Mouse (Mus musculus): ENCODE data around the gene Slc16a5. TPM values are rescaled to one million over a fixed set of nuclear protein-coding genes. Genes with fewer than 3 reads are reported as not detected.
"Not testable (repeated sequence)": the region's sequence is repeated elsewhere in the genome, so short reads cannot be mapped to it uniquely, and the experiment has no call there.

Gene Slc16a5
- polyA plus RNA-seq, 1 experiment from 2014 or later, result not detected

- Histone ChIP-seq H3K4me1 (replicated peaks) (peaks cover 21% of the 10 kb centered on the region), H3K27me3 (replicated peaks) (peaks cover 9% of the 10 kb centered on the region; the same call in 1 of the 2 replicates), H3K27ac (ENCODE audit: poor library complexity, severe bottlenecking) (no peak overlapping the region), H3K4me3 (no peak overlapping the region), H3K9ac (no peak overlapping the region), H3K4me2 (no peak overlapping the region), H3K36me3 (no peaks in the 10 kb centered on the region), H3K9me3 (replicated peaks) (no peaks in the 10 kb centered on the region)
- WGBS, result 48% methylated on average over 11 of the region's 11 CpGs
- no peak for ATAC-seq (ENCODE audit: insufficient number of reproducible peaks, low FRiP score)
These were observed 1.1 kb downstream of the Slc16a5 start for GRCm38 (mm10) chr11:115463397-115463796.

GRCm38 (mm10) chr11:115464851-115465250 is 2.6 kb downstream of the Slc16a5 start:
- H3K27me3 ChIP-seq (replicated peaks), result peaks cover 9% of the 10 kb centered on the region; the same call in 1 of the 2 replicates
- no peaks in the 10 kb centered on the region for H3K9me3 ChIP-seq (replicated peaks)
- H3K4me2 ChIP-seq, result no peak overlapping the region
- H3K4me3 ChIP-seq, result no peak overlapping the region
- no peak overlapping the region for H3K27ac ChIP-seq (ENCODE audit: poor library complexity, severe bottlenecking)
- no peak overlapping the region for H3K9ac ChIP-seq
- ATAC-seq (ENCODE audit: insufficient number of reproducible peaks, low FRiP score), result no peak
- no peaks in the 10 kb centered on the region for H3K36me3 ChIP-seq
- 85% methylated on average over 8 of the region's 8 CpGs for WGBS
- H3K4me1 ChIP-seq (replicated peaks), result peaks cover 21% of the 10 kb centered on the region

DNA sequence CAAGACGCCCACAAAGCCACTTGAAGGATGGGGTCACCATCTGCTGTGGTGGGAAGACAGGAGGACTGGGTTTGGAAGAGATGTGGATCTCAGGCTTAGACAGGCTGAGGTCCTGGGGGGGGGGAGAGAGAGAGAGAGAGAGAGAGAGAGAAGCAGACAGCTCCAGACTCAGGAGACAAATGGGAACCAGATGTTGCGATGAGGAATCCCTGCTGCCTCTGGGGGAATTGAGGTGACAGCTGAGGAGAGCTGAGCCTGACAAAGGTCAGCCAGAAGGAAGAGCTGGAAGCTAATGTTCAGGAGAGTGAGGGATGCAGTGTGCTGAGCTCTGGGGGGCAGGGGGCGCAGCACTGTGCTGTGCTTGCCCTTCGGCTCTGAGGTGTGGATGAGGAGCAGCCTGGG is 4.9 kb downstream of the Slc16a5 start:
- H3K27ac ChIP-seq (ENCODE audit: poor library complexity, severe bottlenecking), result no peak overlapping the region
- H3K4me1 ChIP-seq (replicated peaks), result peaks cover 21% of the 10 kb centered on the region
- no peak for ATAC-seq (ENCODE audit: insufficient number of reproducible peaks, low FRiP score)
- peaks cover 7% of the 10 kb centered on the region; the same call in 1 of the 2 replicates for H3K27me3 ChIP-seq (replicated peaks)
- no peaks in the 10 kb centered on the region for H3K9me3 ChIP-seq (replicated peaks)
- no peak overlapping the region for H3K4me3 ChIP-seq
- H3K36me3 ChIP-seq, result no peaks in the 10 kb centered on the region
- 21% methylated on average over 4 of the region's 4 CpGs for WGBS
- H3K4me2 ChIP-seq, result no peak overlapping the region
- H3K9ac ChIP-seq, result 0 out of 2 replicates have a peak overlapping the region, but pooled peaks have one; percentile 19

- Histone ChIP-seq H3K27me3 (replicated peaks) (no peaks in the 10 kb centered on the region), H3K27ac (ENCODE audit: poor library complexity, severe bottlenecking) (no peak overlapping the region), H3K36me3 (no peaks in the 10 kb centered on the region), H3K4me3 (no peak overlapping the region), H3K9me3 (replicated peaks) (no peaks in the 10 kb centered on the region), H3K4me1 (replicated peaks) (peaks cover 44% of the 10 kb centered on the region), H3K9ac (no peak overlapping the region; the same call in 1 of the 2 replicates), H3K4me2 (no peak overlapping the region)
- ATAC-seq (ENCODE audit: insufficient number of reproducible peaks, low FRiP score), result no peak
- 75% methylated on average over 7 of the region's 7 CpGs for WGBS
These were observed 9.9 kb downstream of the Slc16a5 start for GRCm38 (mm10) chr11:115472183-115472582.

DNA sequence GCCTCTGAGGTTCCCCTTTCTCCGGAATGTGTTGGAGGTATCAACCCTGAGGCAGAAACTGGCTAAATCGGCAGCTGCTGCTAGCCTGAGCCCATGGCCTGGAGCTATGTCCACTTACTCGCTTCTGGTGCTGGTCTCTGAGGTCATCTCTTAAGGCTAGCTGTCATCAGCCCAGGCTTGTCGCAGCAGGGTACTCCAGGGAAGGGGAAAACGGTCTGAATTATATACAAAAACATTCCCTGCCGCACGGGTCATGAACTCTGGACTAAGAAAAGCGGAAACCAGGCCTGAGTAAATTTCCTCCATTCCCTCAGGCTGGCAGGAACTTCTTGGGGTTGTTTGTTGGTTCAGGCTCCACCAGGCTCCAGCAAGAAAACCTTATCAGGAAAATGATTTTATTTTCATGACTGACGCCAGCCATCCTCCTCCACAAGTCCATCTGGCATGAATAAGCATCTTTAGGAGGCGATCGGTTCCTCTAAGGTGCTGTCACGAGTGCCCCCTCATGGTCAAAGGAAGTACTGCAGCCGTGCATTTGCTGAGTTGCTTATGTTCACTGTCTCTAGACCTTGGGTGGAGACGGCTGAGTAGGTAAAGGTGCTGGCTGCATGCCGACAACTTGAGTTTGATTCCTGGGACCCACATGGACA is 11.5 kb downstream of the Slc16a5 start:
- H3K27ac ChIP-seq (ENCODE audit: poor library complexity, severe bottlenecking), result peak overlapping the region; percentile 76
- peak overlapping the region; percentile 16; the same call in 1 of the 2 replicates for H3K9ac ChIP-seq
- no peaks in the 10 kb centered on the region for H3K36me3 ChIP-seq
- WGBS, result 15% methylated on average over 15 of the region's 15 CpGs
- no peak overlapping the region for H3K4me3 ChIP-seq
- H3K4me1 ChIP-seq (replicated peaks), result peaks cover 40% of the 10 kb centered on the region
- peak; percentile 66 for ATAC-seq (ENCODE audit: insufficient number of reproducible peaks, low FRiP score)
- H3K27me3 ChIP-seq (replicated peaks), result no peaks in the 10 kb centered on the region
- H3K9me3 ChIP-seq (replicated peaks), result no peaks in the 10 kb centered on the region
- H3K4me2 ChIP-seq, result peak overlapping the region; percentile 21; the same call in 1 of the 2 replicates

- ATAC-seq (ENCODE audit: insufficient number of reproducible peaks, low FRiP score), result peak; percentile 93
- WGBS, result under 1% methylated on average over 26 of the region's 26 CpGs
These were observed 12.9 kb downstream of the Slc16a5 start, which contains the start of gene Armc7 for GRCm38 (mm10) chr11:115475025-115475757. Gene Armc7 (plus strand): TSS chr11:115475667.

DNA sequence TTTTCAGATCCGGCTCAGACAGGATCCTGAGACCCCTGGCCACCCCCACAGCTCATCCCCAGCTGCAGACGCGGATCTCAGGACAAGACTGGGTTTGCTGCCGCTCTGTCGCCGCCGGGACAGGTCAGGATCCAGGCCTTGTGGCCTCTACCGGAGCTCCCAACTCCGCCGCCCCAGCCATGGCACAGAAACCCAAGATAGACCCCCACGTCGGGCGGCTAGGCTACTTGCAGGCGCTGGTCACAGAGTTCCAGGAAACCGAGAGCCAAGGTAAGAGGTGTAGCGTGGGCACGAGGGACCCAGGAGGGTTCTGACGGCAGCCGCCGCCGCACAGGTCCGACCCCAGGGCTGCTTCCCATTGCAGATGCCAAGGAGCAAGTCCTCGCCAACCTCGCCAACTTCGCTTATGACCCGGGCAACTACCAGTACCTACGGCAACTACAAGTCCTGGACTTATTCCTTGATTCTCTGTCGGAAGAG is 13.5 kb downstream of the Slc16a5 start:
- Histone ChIP-seq H3K27ac (ENCODE audit: poor library complexity, severe bottlenecking) (0 out of 2 replicates have a peak overlapping the region, but pooled peaks have one; percentile 14), H3K9me3 (replicated peaks) (no peaks in the 10 kb centered on the region), H3K9ac (peak overlapping the region; percentile 85), H3K36me3 (no peaks in the 10 kb centered on the region), H3K4me3 (peak overlapping the region; percentile 94), H3K4me2 (peak overlapping the region; percentile 97), H3K4me1 (replicated peaks) (peaks cover 40% of the 10 kb centered on the region), H3K27me3 (replicated peaks) (no peaks in the 10 kb centered on the region)
- ATAC-seq (ENCODE audit: insufficient number of reproducible peaks, low FRiP score), result 0 out of 2 replicates have a peak, but pooled peaks have one; percentile 6
- WGBS, result 4% methylated on average over 28 of the region's 28 CpGs

More at GRCm38 (mm10) chr11:115475025-115475757, 12.9 kb downstream of the Slc16a5 start, which contains the start of gene Armc7:
- Histone ChIP-seq H3K4me3 (peak within 1 kb of the TSS; percentile 94), H3K9ac (peak within 1 kb of the TSS; percentile 85), H3K27me3 (replicated peaks) (no peaks in the 10 kb centered on the region), H3K9me3 (replicated peaks) (no peaks in the 10 kb centered on the region), H3K4me1 (replicated peaks) (peaks cover 40% of the 10 kb centered on the region), H3K4me2 (peak within 1 kb of the TSS; percentile 97), H3K36me3 (no peaks in the 10 kb centered on the region), H3K27ac (ENCODE audit: poor library complexity, severe bottlenecking) (peak within 1 kb of the TSS; percentile 76)

- H3K4me3 ChIP-seq; H3K9me3 ChIP-seq (replicated peaks); H3K27me3 ChIP-seq (replicated peaks); H3K36me3 ChIP-seq; ATAC-seq (ENCODE audit: insufficient number of reproducible peaks, low FRiP score); H3K27ac ChIP-seq (ENCODE audit: poor library complexity, severe bottlenecking): not testable (repeated sequence)
- Histone ChIP-seq H3K4me2 (peak overlapping the region; percentile 97), H3K4me1 (replicated peaks) (peaks cover 40% of the 10 kb centered on the region), H3K9ac (peak overlapping the region; percentile 85; the same call in 1 of the 2 replicates)
- WGBS, result 77% methylated on average over 4 of the region's 4 CpGs
These were observed 14.4 kb downstream of the Slc16a5 start for GRCm38 (mm10) chr11:115476630-115477029.

- not testable (repeated sequence) for H3K9me3 ChIP-seq (replicated peaks); H3K4me3 ChIP-seq; H3K36me3 ChIP-seq; ATAC-seq (ENCODE audit: insufficient number of reproducible peaks, low FRiP score); H3K27me3 ChIP-seq (replicated peaks); H3K27ac ChIP-seq (ENCODE audit: poor library complexity, severe bottlenecking); H3K9ac ChIP-seq
- peaks cover 40% of the 10 kb centered on the region for H3K4me1 ChIP-seq (replicated peaks)
- 80% methylated on average over 7 of the region's 7 CpGs for WGBS
- H3K4me2 ChIP-seq, result peak overlapping the region; percentile 97; the same call in 1 of the 2 replicates
These were observed 15.1 kb downstream of the Slc16a5 start for GRCm38 (mm10) chr11:115477388-115477787.

GRCm38 (mm10) chr11:115478296-115478938 is 16.1 kb downstream of the Slc16a5 start:
- H3K9ac ChIP-seq, result no peak overlapping the region
- WGBS, result 81% methylated on average over 9 of the region's 9 CpGs
- H3K27me3 ChIP-seq (replicated peaks), result no peaks in the 10 kb centered on the region
- ATAC-seq (ENCODE audit: insufficient number of reproducible peaks, low FRiP score), result no peak
- no peak overlapping the region for H3K27ac ChIP-seq (ENCODE audit: poor library complexity, severe bottlenecking)
- H3K4me1 ChIP-seq (replicated peaks), result peaks cover 30% of the 10 kb centered on the region
- no peaks in the 10 kb centered on the region for H3K9me3 ChIP-seq (replicated peaks)
- no peak overlapping the region for H3K4me2 ChIP-seq
- H3K36me3 ChIP-seq, result no peaks in the 10 kb centered on the region
- H3K4me3 ChIP-seq, result no peak overlapping the region

Measured in heart, embryonic 12.5 days (tissue).